Mouse (Mus musculus) midbrain, postnatal 0 days (tissue): ENCODE results near the gene Rfx5. TPM values are rescaled to one million over a fixed set of nuclear protein-coding genes. Genes with fewer than 3 reads are reported as not detected.

Source experiments
- ATAC-seq: fragments of 200-750 bp; cut with Nextera tagmentation; 2 replicates; pipeline ENCODE4 v1.8.0; 2017; ENCODE audit warnings: moderate number of reproducible peaks, mild to moderate bottlenecking, moderate TSS enrichment, moderate library complexity; ENCODE audit not compliant: low FRiP score
- DNase-seq: peaks from one replicate; pipeline ENCODE4 v3.0.0-alpha.2; 2015; ENCODE audit warnings: low spot score
- H3K27ac ChIP-seq: fragments of 300-500 bp; sonication (generic); 2 replicates; pipeline ENCODE4 v1.5.1; 2014; ENCODE audit warnings: low read depth, mild to moderate bottlenecking, low read length, mixed read lengths
- H3K27me3 ChIP-seq: fragments of 300-500 bp; sonication (generic); 2 replicates; pipeline ENCODE4 v1.6.1; 2014; ENCODE audit warnings: low read length, control low read depth, mixed read lengths; ENCODE audit not compliant: insufficient read depth
- H3K36me3 ChIP-seq: fragments of 300-500 bp; sonication (generic); 2 replicates; pipeline ENCODE4 v1.6.1; 2014; ENCODE audit warnings: low read length, control low read depth, mixed read lengths; ENCODE audit not compliant: insufficient read depth
- H3K4me1 ChIP-seq: fragments of 300-500 bp; sonication (generic); 2 replicates; pipeline ENCODE4 v1.6.1; 2014; ENCODE audit warnings: mild to moderate bottlenecking, control low read depth, antibody characterized with exemption, low read length, mixed read lengths; ENCODE audit not compliant: insufficient read depth
- H3K4me2 ChIP-seq: fragments of 300-500 bp; sonication (generic); 2 replicates; pipeline ENCODE4 v1.6.1; 2014; ENCODE audit warnings: low read depth, mild to moderate bottlenecking, low read length, mixed read lengths; ENCODE audit not compliant: poor library complexity, severe bottlenecking
- H3K4me3 ChIP-seq: fragments of 300-500 bp; sonication (generic); 2 replicates; pipeline ENCODE4 v1.5.1; 2014; ENCODE audit warnings: low read depth, mild to moderate bottlenecking, low read length, moderate library complexity
- H3K9ac ChIP-seq: fragments of 300-500 bp; sonication (generic); replicated peaks from 2 replicates; pipeline ENCODE4 v1.6.1; 2014; ENCODE audit warnings: mild to moderate bottlenecking, low read length, moderate library complexity, mixed read lengths; ENCODE audit not compliant: poor library complexity, severe bottlenecking
- H3K9me3 ChIP-seq: fragments of 300-500 bp; sonication (generic); 2 replicates; pipeline ENCODE4 v1.6.1; 2016; ENCODE audit warnings: low read length, control low read depth
- CTCF ChIP-seq: IDR thresholded peaks from 2 replicates; pipeline ENCODE4 v1.5.1; 2016; ENCODE audit warnings: antibody characterized with exemption, mild to moderate bottlenecking
- WGBS: fragments of 180-500 bp; shearing (Covaris S2); extraction: QIAGEN DNeasy Blood & Tissue Kit; methylation state at CpG from one replicate; pipeline ENCODE4 v1.1.7; 2014; 5-methylcytosine and 5-hydroxymethylcytosine counted together
- polyA plus RNA-seq: library from polyadenylated mRNA; unstranded; fragments of >200 nt; fragmentation: Nextera tagmentation; extraction: Ambion mirVana; gene quantifications from 2 replicates; pipeline ENCODE4 v1.2.1, GENCODE M21; 2015
- total RNA-seq: library from RNA; depleted of rRNA; stranded (reverse); fragments of >200 nt; gene quantifications from 2 replicates; pipeline ENCODE4 v1.2.3, GENCODE M21; 2014

The Rfx5 gene
- total and polyA plus RNA-seq, 2 experiments from 2014 or later, result 6.9 to 17.5 TPM

GRCm38 (mm10) chr3:94952806-94953205 is 1.1 kb upstream of the Rfx5 start:
- ATAC-seq (peak; percentile 31), DNase-seq (peak; percentile 46)
- H3K27ac ChIP-seq, result peak overlapping the region; percentile 90
- H3K9me3 ChIP-seq, result no peaks in the 10 kb centered on the region
- H3K36me3 ChIP-seq, result peaks cover 21% of the 10 kb centered on the region
- H3K4me2 ChIP-seq, result peak overlapping the region; percentile 58
- WGBS, result 56% methylated on average over 5 of the region's 5 CpGs
- peak overlapping the region; percentile 48 for H3K4me3 ChIP-seq
- peaks cover 7% of the 10 kb centered on the region; the same call in 1 of the 2 replicates for H3K4me1 ChIP-seq
- TF ChIP-seq CTCF, result peak; percentile 35; the same call in 1 of the 2 replicates
- peak overlapping the region; percentile 74; the same call in 1 of the 2 replicates for H3K9ac ChIP-seq
- no peaks in the 10 kb centered on the region for H3K27me3 ChIP-seq

GRCm38 (mm10) chr3:94953384-94953763 is 501 bp upstream of the Rfx5 start:
- no peak for TF ChIP-seq CTCF
- peak; percentile 41; the same call in 1 of the 2 replicates for ATAC-seq

GRCm38 (mm10) chr3:94958295-94958694 is 4.4 kb downstream of the Rfx5 start:
- ATAC-seq (no peak), DNase-seq (no peak)
- TF ChIP-seq CTCF, result no peak
- H3K36me3 ChIP-seq, result peaks cover 35% of the 10 kb centered on the region
- peaks cover 7% of the 10 kb centered on the region; the same call in 1 of the 2 replicates for H3K4me1 ChIP-seq
- no peaks in the 10 kb centered on the region for H3K9me3 ChIP-seq
- H3K4me3 ChIP-seq, result no peak overlapping the region
- H3K27ac ChIP-seq, result no peak overlapping the region
- no peak overlapping the region for H3K4me2 ChIP-seq
- no peaks in the 10 kb centered on the region for H3K27me3 ChIP-seq
- no peak overlapping the region for H3K9ac ChIP-seq
- 97% methylated on average over 8 of the region's 8 CpGs for WGBS

More at GRCm38 (mm10) chr3:94953384-94953763, 501 bp upstream of the Rfx5 start:
- no peak for DNase-seq
- 10% methylated on average over 9 of the region's 9 CpGs for WGBS
- H3K27me3 ChIP-seq, result no peaks in the 10 kb centered on the region
- peak overlapping the region; percentile 48 for H3K4me3 ChIP-seq
- H3K27ac ChIP-seq, result peak overlapping the region; percentile 90
- peaks cover 26% of the 10 kb centered on the region for H3K36me3 ChIP-seq
- peak overlapping the region; percentile 74; the same call in 1 of the 2 replicates for H3K9ac ChIP-seq
- H3K4me2 ChIP-seq, result peak overlapping the region; percentile 58
- H3K4me1 ChIP-seq, result peaks cover 7% of the 10 kb centered on the region; the same call in 1 of the 2 replicates
- H3K9me3 ChIP-seq, result no peaks in the 10 kb centered on the region

- Histone ChIP-seq H3K4me2 (no peak overlapping the region), H3K36me3 (peaks cover 35% of the 10 kb centered on the region), H3K4me3 (no peak overlapping the region), H3K9ac (no peak overlapping the region), H3K4me1 (peaks cover 6% of the 10 kb centered on the region; the same call in 1 of the 2 replicates), H3K9me3 (no peaks in the 10 kb centered on the region), H3K27me3 (no peaks in the 10 kb centered on the region), H3K27ac (no peak overlapping the region)
- DNase-seq (no peak), ATAC-seq (no peak)
- 46% methylated on average over 8 of the region's 8 CpGs for WGBS
- TF ChIP-seq CTCF, result no peak
These were observed 6.0 kb downstream of the Rfx5 start for GRCm38 (mm10) chr3:94959871-94960270.

- DNase-seq, result peak; percentile 16
- no peaks in the 10 kb centered on the region for H3K9me3 ChIP-seq
- no peak for TF ChIP-seq CTCF
- 39% methylated on average over 5 of the region's 5 CpGs for WGBS
- no peak overlapping the region for H3K27ac ChIP-seq
- no peak for ATAC-seq
- H3K36me3 ChIP-seq, result peaks cover 35% of the 10 kb centered on the region
- no peak overlapping the region for H3K9ac ChIP-seq
- H3K4me1 ChIP-seq, result peaks cover 2% of the 10 kb centered on the region; the same call in 1 of the 2 replicates
- H3K27me3 ChIP-seq, result no peaks in the 10 kb centered on the region
- H3K4me2 ChIP-seq, result no peak overlapping the region
- H3K4me3 ChIP-seq, result no peak overlapping the region
These were observed 6.4 kb downstream of the Rfx5 start for GRCm38 (mm10) chr3:94960322-94960721.

- Histone ChIP-seq H3K9me3 (no peaks in the 10 kb centered on the region), H3K4me1 (no peaks in the 10 kb centered on the region), H3K4me2 (no peak overlapping the region), H3K36me3 (no peaks in the 10 kb centered on the region), H3K27ac (no peak overlapping the region), H3K4me3 (no peak overlapping the region), H3K9ac (no peak overlapping the region), H3K27me3 (no peaks in the 10 kb centered on the region)
- no peak for DNase-seq
- WGBS, result 100% methylated on average over 1 of the region's 1 CpGs
- no peak for ATAC-seq
- TF ChIP-seq CTCF, result no peak
These were observed 11.1 kb downstream of the Rfx5 start for GRCm38 (mm10) chr3:94964989-94965388.
